Mouse (Mus musculus) regulatory T cell (primary cell): ENCODE measurements around the gene Bnip2.

Experiments used
- in situ Hi-C: fragments of 300-600 bp; cut with MboI, MseI; formaldehyde crosslinking; loops from one replicate; pipeline ENCODE4 v1.15.1; 2025; ENCODE audit warnings: high pct_unique_total_duplicates

Gene Bnip2

DNA sequence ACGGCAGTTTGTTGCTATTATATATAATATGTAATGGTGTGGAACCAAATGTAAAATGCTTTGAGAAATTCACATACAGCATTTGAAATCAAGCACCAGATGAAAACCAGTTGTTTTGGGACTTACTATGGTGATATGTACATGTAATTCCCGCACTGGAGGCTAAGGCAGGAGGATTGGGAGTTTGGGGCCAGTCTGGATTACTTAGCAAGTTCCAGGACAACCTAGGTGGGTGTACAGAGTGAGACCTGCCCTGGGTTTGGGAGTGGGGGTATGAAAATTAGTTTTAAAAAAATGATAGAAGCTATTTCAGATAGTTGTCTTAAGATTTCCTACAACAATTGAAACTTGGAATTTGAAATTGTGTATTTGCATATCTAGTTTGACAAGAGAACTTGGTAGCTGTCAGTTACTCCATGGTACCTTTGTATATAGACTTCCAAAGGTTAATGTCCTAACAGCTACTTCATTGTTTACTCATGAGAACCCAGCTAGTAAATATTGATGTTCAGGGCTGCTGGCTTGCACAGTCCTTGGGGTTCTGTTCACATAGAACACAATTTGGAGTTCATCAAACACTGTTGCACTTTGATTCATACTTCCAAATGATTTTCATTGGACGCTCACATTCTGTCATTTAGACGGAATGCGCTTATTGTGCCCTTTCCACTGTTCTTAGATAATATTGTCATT lies 21.7 kb downstream of the Bnip2 start:
- in situ Hi-C loops: no loop called here

DNA sequence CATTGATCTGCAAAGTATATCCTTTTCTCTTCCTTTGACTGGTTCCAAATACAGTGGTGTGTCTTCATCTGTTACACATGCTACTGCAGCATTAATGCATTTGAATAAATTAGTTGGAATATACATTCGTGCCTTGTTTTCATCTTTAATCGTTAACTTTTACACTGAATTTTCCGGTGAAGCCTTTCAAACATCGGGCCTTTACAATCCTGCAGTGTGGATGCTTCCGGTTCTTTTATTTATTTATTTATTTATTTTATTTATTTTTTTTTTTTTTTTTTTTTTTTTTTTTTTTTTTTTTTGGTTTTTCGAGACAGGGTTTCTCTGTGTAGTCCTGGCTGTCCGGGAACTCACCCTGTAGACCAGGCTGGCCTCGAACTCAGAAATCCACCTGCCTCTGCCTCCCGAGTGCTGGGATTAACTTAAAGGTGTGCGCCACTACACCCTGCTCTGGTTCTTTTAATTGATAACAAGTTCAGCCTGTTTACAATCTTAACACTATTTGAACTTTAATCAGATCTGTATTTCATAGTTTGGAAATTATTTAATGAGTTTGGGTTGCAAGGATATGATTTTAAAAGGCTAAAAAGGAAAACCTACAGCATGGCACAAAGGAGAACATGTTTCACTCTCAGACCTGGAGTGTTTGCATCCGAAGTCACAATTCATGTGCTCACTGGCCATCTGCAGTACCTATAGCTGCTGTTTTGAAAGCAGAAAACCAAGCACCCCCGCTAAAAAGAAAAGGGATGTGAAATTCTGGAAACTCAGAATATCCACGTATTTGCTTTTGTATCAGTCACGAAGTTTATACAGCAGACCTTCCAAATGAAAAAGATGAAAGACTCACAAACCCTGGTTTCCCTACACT lies 22.5 kb downstream of the Bnip2 start:
- in situ Hi-C loops: no loop called here

DNA sequence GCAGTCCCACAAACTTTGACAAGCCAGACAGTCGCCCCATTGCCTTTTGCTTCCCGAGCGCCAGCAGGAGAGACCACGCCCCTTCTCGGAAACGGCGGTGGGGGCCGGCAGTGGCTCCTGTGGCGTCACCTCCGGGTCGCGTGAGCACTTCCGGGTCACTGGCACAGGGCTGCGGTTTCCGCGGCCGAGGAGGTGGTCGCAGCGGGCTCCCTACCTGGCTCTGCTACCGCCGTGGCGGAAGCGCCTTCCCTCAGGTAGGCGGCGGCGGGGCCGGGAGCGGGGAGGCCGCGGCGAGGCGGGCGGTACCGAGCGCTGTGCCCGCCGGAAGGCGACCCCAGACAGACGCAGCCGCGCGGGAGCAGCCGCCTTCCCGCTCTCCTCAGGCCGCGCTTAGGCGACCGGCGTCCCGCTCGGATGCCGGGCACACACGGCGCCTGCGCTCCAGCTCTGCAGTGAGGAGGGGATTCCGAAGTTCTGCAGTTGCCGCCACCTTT lies 23.2 kb downstream of the Bnip2 start, which contains the start of gene Gtf2a2:
Gtf2a2 (plus strand) TSS at position 143 of the 494 bp plus-strand sequence.
- in situ Hi-C loops: no loop called here

DNA sequence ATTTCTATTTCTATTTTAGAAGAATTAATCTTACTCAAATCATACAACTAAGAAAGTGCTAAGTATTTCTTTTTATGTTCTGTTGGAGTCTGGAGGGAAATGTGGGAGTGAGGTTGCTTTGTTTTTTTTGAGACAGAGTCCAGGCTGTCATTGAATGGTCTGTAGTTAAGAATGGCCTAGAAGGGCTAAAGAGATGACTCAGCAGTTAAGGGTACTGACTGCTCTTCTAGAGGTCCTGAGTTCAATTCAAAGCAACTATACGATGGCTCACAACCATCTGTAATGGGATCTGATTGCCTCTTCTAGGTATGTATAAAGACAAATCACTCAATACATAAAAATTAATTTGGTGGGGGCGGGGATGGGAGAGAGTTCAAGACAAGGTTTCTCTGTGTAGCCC lies 26.4 kb downstream of the Bnip2 start:
- in situ Hi-C loops: no loop called here

DNA sequence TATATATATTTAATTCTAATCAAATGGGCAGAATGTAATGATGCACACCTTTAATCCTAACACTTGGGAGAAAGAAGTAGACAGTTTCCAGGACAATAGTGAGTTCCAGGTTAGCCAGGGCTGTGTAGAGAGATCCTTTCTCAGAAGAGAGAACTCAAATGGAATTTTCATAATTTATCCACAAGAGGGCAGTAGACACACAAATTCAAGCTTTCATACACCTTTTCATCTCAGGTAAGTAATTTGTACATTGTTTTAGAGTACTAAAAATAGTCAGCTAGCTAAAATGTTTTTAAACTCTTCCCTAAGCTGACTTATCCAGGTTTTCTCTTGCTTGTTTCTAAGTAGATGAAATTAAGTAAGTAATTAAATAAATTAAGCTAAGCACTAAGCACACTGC lies 29.6 kb downstream of the Bnip2 start:
- in situ Hi-C loops: no loop called here

DNA sequence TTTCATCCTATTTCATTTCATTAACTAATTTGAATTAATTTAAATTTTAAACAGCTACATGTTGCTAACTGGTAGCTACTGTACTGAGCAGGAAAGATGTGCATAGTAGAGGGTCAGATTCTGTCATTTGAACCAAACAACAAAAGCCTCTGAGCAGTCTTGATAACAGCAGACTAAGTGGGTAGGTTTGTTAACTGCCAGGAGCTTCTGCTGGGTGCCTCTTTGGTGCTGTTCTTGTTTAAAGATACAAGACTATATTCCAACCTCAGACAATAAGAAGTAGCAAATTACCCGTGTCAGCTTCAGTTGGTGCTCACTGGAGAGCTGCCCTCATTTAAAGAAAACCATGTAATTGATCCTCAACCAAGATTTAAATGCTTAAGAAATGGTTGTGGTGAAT lies 32.3 kb downstream of the Bnip2 start:
- in situ Hi-C loops: loop anchor here (10.0 kb wide), 1 partner anchor 373 kb away; no protein-coding TSS in a partner anchor

DNA sequence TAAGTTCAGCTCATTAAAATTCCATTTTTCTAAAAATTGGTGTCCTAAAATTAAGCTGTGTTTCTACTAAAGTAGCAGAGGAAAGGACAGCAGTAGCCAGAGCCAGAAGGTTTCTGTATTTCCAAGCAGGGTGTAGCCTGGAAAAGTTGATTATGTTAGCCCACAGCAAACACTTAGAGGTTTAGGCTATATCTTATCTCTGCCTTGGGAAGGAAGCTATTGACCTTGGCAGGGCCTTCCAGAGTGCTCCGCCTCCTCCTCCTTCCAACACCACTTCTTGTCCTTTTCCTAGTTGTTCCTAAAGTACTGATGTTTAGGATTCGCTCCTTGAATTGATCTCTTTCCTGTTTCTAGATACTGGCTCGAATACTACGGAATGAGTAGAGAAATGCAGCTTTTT lies 32.8 kb downstream of the Bnip2 start:
- in situ Hi-C loops: loop anchor here (10.0 kb wide), 1 partner anchor 373 kb away; no protein-coding TSS in a partner anchor

DNA sequence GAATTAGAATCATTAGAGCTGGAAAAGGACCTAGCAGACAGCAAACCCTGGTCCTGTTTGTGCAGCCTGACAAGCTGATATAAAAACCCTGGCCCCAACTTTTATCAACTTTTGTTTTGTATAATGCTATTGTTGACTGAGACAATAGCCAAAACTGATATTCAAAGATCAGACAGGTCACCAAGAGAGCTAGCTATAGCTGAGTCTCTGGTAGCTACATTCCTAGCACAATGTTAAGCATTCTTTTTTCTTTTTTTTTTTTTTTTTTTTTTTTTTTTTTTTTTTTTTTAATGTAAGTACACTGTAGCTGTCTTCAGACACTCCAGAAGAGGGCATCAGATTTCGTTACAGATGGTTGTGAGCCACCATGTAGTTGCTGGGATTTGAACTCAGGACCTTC lies 34.3 kb downstream of the Bnip2 start:
- in situ Hi-C loops: loop anchor here (10.0 kb wide), 1 partner anchor 371 kb away; no protein-coding TSS in a partner anchor

DNA sequence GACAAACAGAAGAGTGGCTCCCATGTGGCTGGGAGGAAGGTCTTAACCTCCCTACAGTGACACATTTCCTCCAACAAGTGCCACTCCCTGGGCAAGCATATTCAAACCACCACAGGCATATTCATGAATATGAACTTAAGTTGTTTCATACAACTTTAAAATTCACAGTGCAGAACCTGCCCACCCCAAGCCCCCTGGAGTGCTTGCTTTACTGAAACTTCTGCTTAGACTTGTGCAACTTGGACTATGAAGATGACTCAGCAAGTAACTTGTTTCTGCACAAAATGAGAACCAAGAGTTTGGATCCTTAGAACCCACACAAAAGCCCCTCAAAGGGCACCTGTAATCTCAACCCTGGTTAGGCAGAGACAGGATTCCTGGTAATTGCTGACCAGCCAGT lies 35.4 kb downstream of the Bnip2 start:
- in situ Hi-C loops: loop anchor here (5.0 to 10.0 kb wide), 2 partner anchors 53 to 370 kb away; no protein-coding TSS in a partner anchor

DNA sequence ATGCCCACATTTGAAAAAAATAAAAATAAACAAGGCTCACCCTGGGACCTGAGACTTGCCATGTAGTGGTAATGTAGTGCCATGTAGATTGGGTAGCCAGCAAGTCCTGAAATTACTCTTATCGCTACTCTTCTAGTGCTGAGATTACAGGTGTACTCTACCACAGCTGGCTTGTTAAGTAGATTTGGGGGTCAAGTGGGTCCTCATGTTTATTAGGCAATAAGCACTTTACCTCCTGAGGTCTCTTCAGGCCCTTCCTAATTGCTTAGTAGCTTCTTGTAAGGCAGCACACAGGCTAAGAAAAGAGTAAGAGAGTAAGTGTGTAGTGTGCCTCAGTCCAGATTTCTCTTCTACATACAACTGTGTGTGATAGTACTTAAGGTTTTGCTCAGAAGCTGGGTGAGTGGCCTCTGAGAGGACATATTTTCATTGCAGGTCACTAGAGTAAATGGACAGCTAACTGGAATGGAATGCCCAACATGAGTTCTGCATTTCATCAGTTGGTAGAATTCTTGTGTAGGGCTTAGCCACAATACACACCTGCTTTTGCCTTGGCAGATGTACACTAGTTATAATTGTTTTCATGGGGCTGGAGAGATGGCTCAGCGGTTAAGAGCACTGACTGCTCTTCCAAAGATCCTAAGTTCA lies 36.2 kb downstream of the Bnip2 start:
- in situ Hi-C loops: loop anchor here (5.0 to 10.0 kb wide), 2 partner anchors 52 to 369 kb away; no protein-coding TSS in a partner anchor

DNA sequence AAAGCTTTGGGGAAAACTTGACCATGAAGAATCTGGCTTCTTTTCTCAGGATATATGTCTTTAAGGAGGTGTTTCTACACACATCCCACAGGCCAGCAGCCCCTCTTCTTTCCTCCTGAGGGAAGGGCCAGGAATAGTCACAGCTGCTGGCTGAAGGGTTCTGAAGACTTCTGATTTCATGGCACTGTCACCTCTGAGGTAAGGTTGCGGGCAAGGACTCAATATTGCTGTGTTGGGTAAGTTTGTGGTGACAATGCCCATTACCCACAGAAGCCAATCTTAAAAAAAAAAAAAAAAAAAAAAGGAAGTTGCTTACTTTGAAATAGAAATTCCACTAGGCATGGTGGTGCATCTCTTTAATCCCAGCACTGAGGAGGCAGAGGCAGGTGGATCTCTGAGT lies 42.9 kb downstream of the Bnip2 start:
- in situ Hi-C loops: no loop called here

DNA sequence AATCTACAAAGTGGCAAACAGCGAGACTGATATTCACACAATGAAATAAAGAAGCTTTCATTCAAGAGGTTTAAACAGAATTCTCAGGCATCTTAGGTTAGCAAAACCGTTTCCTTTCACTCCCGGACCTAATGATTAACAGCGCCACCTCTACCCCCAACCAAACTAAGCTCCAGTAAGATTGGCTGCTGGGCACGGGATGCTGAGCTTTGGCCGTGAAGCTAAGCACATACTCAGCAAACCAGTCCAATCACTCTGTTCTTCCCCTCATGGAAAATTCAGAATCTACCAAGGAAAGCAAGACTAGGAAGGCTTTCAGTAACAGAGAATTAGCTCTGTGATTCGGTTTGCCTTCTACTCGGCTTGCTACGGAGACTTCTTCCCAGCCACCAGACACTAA lies 43.8 kb downstream of the Bnip2 start:
- in situ Hi-C loops: no loop called here

DNA sequence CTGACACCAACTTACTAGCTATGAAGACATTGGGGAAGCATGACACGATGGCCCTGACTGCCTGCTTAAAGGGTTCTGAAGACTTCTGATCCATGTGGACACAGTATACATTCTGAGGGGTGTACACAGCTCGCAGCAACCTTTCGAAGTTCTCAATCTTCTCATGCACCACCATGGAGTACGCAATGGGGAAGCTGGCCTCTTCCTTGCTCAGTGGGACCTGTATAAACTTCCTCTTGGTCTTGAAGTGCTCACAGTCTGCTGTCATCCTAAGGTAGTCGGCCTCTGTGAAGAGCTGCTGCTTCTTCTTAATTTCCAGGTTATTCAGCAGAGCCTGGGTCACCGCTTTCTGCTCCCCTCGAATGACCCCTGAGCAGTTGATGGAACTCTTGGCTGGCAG lies 45.4 kb downstream of the Bnip2 start:
- in situ Hi-C loops: no loop called here

DNA sequence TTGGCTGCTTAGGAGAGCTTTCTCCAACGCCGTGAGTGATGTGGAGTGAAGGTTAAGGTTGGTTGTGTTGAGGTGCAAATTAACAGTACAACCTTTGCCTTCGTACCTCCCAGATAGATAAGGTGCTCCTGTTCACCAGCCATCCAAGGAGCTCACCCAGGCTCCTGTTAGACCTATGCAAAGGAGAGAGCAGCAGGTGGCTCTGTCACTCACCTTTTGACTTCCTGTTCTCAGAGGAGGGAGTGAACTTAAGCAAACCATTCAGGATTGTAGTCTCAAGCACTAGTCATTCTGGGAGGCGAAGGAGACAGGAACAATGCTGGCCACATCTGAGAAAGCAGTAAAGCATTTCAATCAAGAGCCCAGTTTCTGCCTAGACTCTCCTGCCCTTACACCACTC lies 47.4 kb downstream of the Bnip2 start:
- in situ Hi-C loops: no loop called here

DNA sequence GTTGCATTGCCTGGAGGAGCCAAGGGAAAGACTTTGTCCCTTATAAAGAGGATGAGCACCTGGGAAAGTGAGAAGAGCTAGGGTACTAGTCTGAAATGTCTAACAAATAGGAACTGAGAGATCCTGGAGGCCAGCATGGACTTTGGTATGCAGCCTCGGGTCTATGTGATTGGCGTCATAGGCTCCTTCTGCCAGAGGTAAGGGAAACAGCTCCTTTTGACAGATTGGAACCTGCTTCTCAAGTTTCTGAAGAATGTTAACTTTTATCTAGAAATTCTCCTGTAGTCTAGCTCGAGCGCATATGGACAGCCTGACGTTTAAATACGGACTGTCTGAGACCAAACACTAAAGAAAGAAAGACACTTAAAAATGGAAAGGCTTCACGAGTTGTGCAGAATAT lies 48.7 kb downstream of the Bnip2 start, which contains the start of gene Gcnt3:
Gcnt3 (minus strand) TSS at position 101 of the 400 bp plus-strand sequence.
- in situ Hi-C loops: no loop called here

DNA sequence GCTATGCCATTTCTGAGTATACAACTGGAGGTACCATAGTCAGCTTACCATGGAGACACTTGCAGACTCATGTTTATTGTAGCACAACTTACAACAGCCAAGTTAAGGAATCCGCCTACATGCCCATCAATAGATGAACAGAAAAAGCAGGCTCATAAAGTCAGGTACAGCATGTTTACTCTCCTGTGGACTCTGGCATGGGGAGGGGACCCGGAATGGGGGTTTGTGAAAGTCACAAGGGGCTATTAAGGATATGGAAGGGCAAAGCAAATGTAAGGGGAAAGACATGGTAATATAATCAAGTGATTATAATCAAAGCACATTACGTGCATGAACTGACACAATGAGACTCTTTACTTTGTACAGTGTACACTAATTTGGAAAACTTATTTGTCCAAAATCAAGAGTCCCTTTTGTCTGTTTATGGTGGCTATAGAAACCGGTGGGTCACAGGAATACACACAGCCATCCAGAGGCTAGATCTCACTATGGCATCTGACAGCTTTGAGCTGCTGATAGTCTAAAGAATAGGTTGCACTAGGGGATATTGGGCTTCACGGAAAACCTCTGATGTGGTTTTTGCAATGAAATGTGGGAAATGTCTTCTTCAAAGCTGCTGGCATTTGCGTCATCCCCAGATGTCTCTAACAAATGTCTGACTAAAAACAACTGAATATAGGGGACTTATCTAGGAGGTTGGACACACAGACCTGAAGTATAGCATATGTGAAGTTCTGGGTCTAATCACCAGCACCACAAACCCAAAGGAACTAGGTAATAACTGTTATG lies 50.5 kb downstream of the Bnip2 start:
- in situ Hi-C loops: no loop called here

DNA sequence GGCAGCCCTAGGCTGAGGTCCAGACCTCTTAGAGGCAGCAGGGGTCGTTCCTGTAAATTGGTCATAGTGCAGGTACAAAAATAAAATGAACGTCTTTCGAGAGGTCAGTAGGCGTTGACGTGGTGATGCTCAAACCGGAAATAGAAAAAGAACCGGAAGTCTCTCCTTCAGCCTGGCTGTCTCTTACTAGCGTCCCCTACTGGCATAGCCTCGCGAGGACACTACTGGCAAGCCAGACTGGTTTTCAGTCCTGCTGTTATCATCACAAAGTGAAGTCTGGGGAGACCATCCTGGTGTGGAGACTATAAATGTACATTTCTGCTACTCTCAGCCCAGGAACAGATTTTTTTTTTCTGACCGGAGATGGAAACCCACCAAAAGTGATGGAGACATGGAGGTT lies 51.3 kb downstream of the Bnip2 start:
- in situ Hi-C loops: no loop called here

DNA sequence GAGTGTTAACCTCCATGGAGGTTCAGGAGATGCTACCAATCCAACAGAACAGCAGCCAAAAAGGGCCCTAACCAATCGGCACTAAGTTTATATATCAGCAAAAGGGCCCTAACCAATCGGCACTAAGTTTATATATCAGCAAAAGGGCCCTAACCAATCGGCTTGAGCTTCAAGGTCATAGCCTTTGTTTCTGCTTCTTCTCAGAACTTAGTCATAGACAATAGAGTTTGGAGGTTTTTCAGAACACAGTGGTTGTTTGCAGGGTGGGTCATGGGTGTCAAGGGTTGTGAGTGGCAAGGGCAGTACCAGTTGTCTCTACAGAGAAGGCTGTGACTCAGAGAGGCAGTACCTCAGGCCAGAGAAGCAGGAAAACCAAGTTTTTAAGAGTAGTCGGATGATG lies 52.9 kb downstream of the Bnip2 start:
- in situ Hi-C loops: no loop called here

DNA sequence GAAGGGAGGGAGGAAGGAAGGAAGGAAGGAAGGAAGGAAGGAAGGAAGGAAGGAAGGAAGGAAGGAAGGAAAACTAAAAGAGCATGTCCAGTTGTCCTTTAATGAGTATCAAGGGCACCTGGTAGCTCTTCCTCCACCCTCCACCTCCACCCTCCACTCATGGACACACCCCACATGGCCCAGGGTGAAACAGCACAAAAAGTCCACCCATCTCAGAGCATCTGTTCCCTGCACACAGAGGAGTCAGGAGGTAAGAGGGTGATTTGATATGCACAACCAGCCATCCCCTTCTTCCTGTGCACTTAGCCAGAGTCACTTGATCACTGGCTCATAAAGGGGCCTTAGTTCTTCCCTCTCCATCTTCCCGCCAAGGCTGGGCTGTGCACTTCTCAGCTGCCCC lies 53.7 kb downstream of the Bnip2 start:
- in situ Hi-C loops: no loop called here

DNA sequence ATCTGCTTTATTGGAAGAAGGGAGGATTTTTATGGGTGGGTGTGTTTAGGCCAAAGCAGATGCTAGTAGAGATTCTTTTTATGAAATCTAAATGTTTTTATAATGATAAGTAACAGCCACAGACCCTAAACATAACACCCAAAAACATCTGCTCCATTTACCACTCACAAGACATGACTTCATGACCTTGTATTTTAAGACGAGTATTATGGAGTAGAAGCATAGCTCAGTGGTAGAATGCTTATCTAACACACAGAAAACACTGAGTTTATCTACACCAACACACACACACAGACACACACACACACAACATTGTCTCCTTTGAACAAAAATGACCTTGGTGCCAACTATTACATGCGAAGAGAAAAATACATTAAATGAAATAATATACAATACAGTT lies 55.6 kb downstream of the Bnip2 start:
- in situ Hi-C loops: no loop called here

DNA sequence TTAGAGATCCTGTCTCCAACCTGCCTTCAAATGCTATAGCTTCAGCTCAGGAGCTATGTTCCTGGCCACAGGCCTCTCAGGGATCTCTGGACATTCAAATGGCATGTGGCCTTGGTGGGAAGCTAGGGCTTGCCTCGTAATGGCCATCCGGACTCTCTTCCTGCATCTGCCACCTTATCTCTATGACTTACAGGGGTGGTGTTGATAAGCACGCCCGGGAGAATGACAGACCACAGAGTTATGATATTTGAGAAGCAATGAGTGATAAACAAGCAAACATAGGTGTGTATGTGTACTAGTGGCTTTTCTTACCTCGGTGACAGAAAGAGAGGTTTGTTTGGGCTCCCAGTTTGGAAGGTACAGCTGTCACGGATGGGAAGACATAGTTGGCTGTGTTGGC lies 57.0 kb downstream of the Bnip2 start:
- in situ Hi-C loops: no loop called here
